Mouse (Mus musculus): Measurements from ENCODE around the gene Asmt. TPM values are rescaled to one million over a fixed set of nuclear protein-coding genes. Genes with fewer than 3 reads are reported as not detected.

The Asmt gene
- polyA plus RNA-seq (2017; shearing (Covaris generic)) = not detected

DNA sequence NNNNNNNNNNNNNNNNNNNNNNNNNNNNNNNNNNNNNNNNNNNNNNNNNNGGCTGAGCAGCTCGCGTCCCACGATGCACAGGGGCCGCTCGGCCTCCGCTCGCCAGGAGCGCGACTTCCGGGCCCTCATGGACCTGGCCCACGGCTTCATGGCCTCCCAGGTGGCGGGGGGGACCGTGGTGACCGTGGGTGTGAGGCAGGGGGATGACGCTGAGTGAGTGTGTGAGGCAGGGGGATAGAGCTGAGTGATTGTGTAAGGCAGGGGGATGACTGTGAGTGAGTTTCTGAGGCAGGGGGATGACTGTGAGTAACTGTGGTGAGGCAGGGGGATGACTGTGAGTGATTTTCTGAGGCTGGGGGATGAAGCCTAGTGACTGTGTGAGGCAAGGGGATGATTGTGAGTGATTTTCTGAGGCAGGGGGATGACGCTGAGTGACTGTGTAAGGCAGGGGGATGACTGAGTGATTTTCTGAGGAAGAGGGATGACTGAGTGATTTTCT lies at the start of gene Asmt:
Gene Asmt (plus strand): TSS at position 51 of the 499 bp plus-strand sequence.

